In genomic region chr5:118004619-118005018, GRCm38 (mm10) we compare ENCODE assay signal across 8 mouse cellular contexts. TPM values are rescaled to one million over a fixed set of nuclear protein-coding genes. Genes with fewer than 3 reads are reported as not detected.
DNase-seq lines count a peak whose midpoint lies in the region; ATAC-seq and TF ChIP-seq lines count a peak whose summit lies in the region.

No protein-coding gene starts in this region.

- no peak overlapping the region for H3K9ac ChIP-seq in midbrain, embryonic 11.5 days (ENCODE audit: low read length)
- no peak overlapping the region for H3K9ac ChIP-seq in midbrain, embryonic 15.5 days

- WGBS in midbrain, embryonic 11.5 days: 82% methylated on average over 8 of the region's 8 CpGs
- 81% methylated on average over 8 of the region's 8 CpGs for WGBS in midbrain, embryonic 15.5 days
- WGBS in lung, adult 2 months: 78% methylated on average over 8 of the region's 8 CpGs

- no peak overlapping the region for H3K4me2 ChIP-seq in midbrain, embryonic 11.5 days
- H3K4me2 ChIP-seq in midbrain, embryonic 15.5 days: no peak overlapping the region

- no peaks in the 10 kb centered on the region for H3K27me3 ChIP-seq in midbrain, embryonic 11.5 days (ENCODE audit: control insufficient read depth, insufficient read depth, low read length)
- H3K27me3 ChIP-seq in midbrain, embryonic 15.5 days (replicated peaks): no peaks in the 10 kb centered on the region

- ATAC-seq in cerebellum, adult (ENCODE audit: insufficient number of reproducible peaks, low FRiP score, low TSS enrichment): no peak
- ATAC-seq in midbrain, embryonic 11.5 days (ENCODE audit: low FRiP score): no peak
- ATAC-seq in midbrain, embryonic 15.5 days (replicated peaks): no peak
- peak; percentile 45; the same call in 1 of the 2 replicates for ATAC-seq in granulocyte monocyte progenitor cell, adult 5-6 weeks (replicated peaks; ENCODE audit: poor library complexity, severe bottlenecking)

- peaks cover 46% of the 10 kb centered on the region for H3K36me3 ChIP-seq in midbrain, embryonic 11.5 days (ENCODE audit: control insufficient read depth, insufficient read depth, low read length)
- peaks cover 64% of the 10 kb centered on the region for H3K36me3 ChIP-seq in midbrain, embryonic 15.5 days (replicated peaks)

- H3K4me1 ChIP-seq in midbrain, embryonic 11.5 days (ENCODE audit: control insufficient read depth, insufficient read depth, low read length): no peaks in the 10 kb centered on the region
- H3K4me1 ChIP-seq in midbrain, embryonic 15.5 days: no peaks in the 10 kb centered on the region
- no peaks in the 10 kb centered on the region for H3K4me1 ChIP-seq in lung, adult 2 months (ENCODE audit: control insufficient read depth, insufficient read depth, low read length)

- peak; percentile 83 for TF ChIP-seq CTCF in lung, adult 2 months (IDR thresholded peaks at IDR 0.05; ENCODE audit: insufficient read depth, low read length)

- no peak overlapping the region for H3K27ac ChIP-seq in midbrain, embryonic 11.5 days (ENCODE audit: low read depth, low read length)
- no peak overlapping the region for H3K27ac ChIP-seq in midbrain, embryonic 15.5 days

- no peak for TF ChIP-seq POLR2A in lung, adult 2 months (IDR thresholded peaks at IDR 0.05; ENCODE audit: borderline replicate concordance, extremely low read depth, low read depth, low read length)

- H3K9me3 ChIP-seq in midbrain, embryonic 11.5 days (ENCODE audit: control insufficient read depth, low read length): no peaks in the 10 kb centered on the region
- H3K9me3 ChIP-seq in midbrain, embryonic 15.5 days: no peaks in the 10 kb centered on the region

- DNase-seq in cerebellum, adult 11 months: peak; percentile 73
- peak; percentile 91 for DNase-seq in midbrain, embryonic 11.5 days (ENCODE audit: low spot score, missing footprints)
- DNase-seq in cerebellum, adult 11-12 months: peak; percentile 68
- peak; percentile 44 for DNase-seq in lung, adult 2 months
- peak; percentile 17 for DNase-seq in spleen, adult 12 weeks (ENCODE audit: low spot score)

- no peak overlapping the region for H3K4me3 ChIP-seq in midbrain, embryonic 11.5 days (ENCODE audit: low read depth, low read length)
- no peak overlapping the region for H3K4me3 ChIP-seq in midbrain, embryonic 15.5 days
- no peak overlapping the region for H3K4me3 ChIP-seq in lung, adult 2 months (replicated peaks; ENCODE audit: extremely low read depth, low read depth, low read length)

RNA-seq across cellular contexts. Expression of gene Tesc, which starts 22.9 kb away (rescaled TPM):
- 0.69 and 1.2 TPM in 2 replicates for polyA plus RNA-seq in midbrain, embryonic 11.5 days (2014; fragmentation: Nextera tagmentation; extraction: Ambion mirVana)
- 6.5 and 7.9 TPM in 2 replicates for polyA plus RNA-seq in midbrain, embryonic 15.5 days (2015; fragmentation: Nextera tagmentation; extraction: Ambion mirVana)
- total RNA-seq in granulocyte monocyte progenitor cell, adult 5-6 weeks (2014; fragmentation: Nextera tagmentation): 8.5 TPM in 1 of 2 replicates, not detected in the other
- 0.56 and 0.82 TPM in 2 replicates for total RNA-seq in granulocyte monocyte progenitor cell, adult 5-6 weeks (2017)
- polyA plus RNA-seq in lung, adult 2 months (2012; rRNA removed): 5.0 and 6.1 TPM in 2 replicates

RNA-seq across cellular contexts. Expression of gene Fbxo21, which starts 28.1 kb away (rescaled TPM):
- polyA plus RNA-seq in midbrain, embryonic 11.5 days (2014; fragmentation: Nextera tagmentation; extraction: Ambion mirVana): 90.9 and 93.4 TPM in 2 replicates
- polyA plus RNA-seq in midbrain, embryonic 15.5 days (2015; fragmentation: Nextera tagmentation; extraction: Ambion mirVana): 179 and 183 TPM in 2 replicates
- 12.2 and 13.8 TPM in 2 replicates for total RNA-seq in granulocyte monocyte progenitor cell, adult 5-6 weeks (2014; fragmentation: Nextera tagmentation)
- total RNA-seq in granulocyte monocyte progenitor cell, adult 5-6 weeks (2017): 14.0 and 19.5 TPM in 2 replicates
- 31.9 and 33.9 TPM in 2 replicates for polyA plus RNA-seq in lung, adult 2 months (2012; rRNA removed)

Comparison
In these comparisons a context has a peak if more than half of its experiments do, and no peak if none do; other contexts are left out.
1. DNase-seq: peak in every context shown above with its lines; median percentile 91 in midbrain, embryonic 11.5 days; 73 in cerebellum, adult 11 months; 68 in cerebellum, adult 11-12 months; 44 in lung, adult 2 months; 17 in spleen, adult 12 weeks.